Mouse (Mus musculus) lung, embryonic 14.5 days (tissue): ENCODE measurements around the gene Vps37b. TPM values are rescaled to one million over a fixed set of nuclear protein-coding genes. Genes with fewer than 3 reads are reported as not detected.
A peak's percentile ranks its signal among the peaks of the same experiment; 100 is the strongest.

Experiments
- ATAC-seq: fragments of 200-750 bp; cut with Nextera tagmentation; 2 replicates; pipeline ENCODE4 v1.8.0; 2017; ENCODE audit warnings: mild to moderate bottlenecking, moderate TSS enrichment, moderate library complexity; ENCODE audit not compliant: insufficient read depth
- DNase-seq: peaks from one replicate; pipeline ENCODE4 v3.0.0-alpha.2; 2015
- H3K27ac ChIP-seq: fragments of 300-500 bp; sonication (generic); 2 replicates; pipeline ENCODE4 v1.5.1; 2014; ENCODE audit warnings: low read depth, mild to moderate bottlenecking, moderate library complexity
- H3K27me3 ChIP-seq: fragments of 300-500 bp; sonication (generic); 2 replicates; pipeline ENCODE4 v1.6.1; 2014; ENCODE audit warnings: low read length, control low read depth; ENCODE audit not compliant: insufficient read depth
- H3K36me3 ChIP-seq: fragments of 300-500 bp; sonication (generic); 2 replicates; pipeline ENCODE4 v1.6.1; 2014; ENCODE audit warnings: control low read depth; ENCODE audit not compliant: insufficient read depth
- H3K4me1 ChIP-seq: fragments of 300-500 bp; sonication (generic); 2 replicates; pipeline ENCODE4 v1.6.1; 2014; ENCODE audit warnings: antibody characterized with exemption, control low read depth; ENCODE audit not compliant: insufficient read depth
- H3K4me2 ChIP-seq: fragments of 300-500 bp; sonication (generic); 2 replicates; pipeline ENCODE4 v1.6.1; 2014; ENCODE audit warnings: mild to moderate bottlenecking
- H3K4me3 ChIP-seq: fragments of 300-500 bp; sonication (generic); 2 replicates; pipeline ENCODE4 v1.5.1; 2014; ENCODE audit warnings: low read depth, low read length
- H3K9ac ChIP-seq: fragments of 300-500 bp; sonication (generic); 2 replicates; pipeline ENCODE4 v1.6.1; 2014
- H3K9me3 ChIP-seq: fragments of 300-500 bp; sonication (generic); 2 replicates; pipeline ENCODE4 v1.6.1; 2016; ENCODE audit warnings: low read depth, low read length, control low read depth
- CTCF ChIP-seq: IDR thresholded peaks from 2 replicates; pipeline ENCODE4 v1.5.1; 2016; ENCODE audit warnings: antibody characterized with exemption, low read depth
- WGBS: fragments of 180-500 bp; shearing (Covaris S2); extraction: QIAGEN DNeasy Blood & Tissue Kit; methylation state at CpG from one replicate; pipeline ENCODE4 v1.1.7; 2014; 5-methylcytosine and 5-hydroxymethylcytosine counted together
- polyA plus RNA-seq: library from polyadenylated mRNA; unstranded; fragments of >200 nt; fragmentation: Nextera tagmentation; extraction: Ambion mirVana; gene quantifications from 2 replicates; pipeline ENCODE4 v1.2.1, GENCODE M21; 2014

The Vps37b gene
- polyA plus RNA-seq, 1 experiment from 2014 or later = 39.3 TPM

DNA sequence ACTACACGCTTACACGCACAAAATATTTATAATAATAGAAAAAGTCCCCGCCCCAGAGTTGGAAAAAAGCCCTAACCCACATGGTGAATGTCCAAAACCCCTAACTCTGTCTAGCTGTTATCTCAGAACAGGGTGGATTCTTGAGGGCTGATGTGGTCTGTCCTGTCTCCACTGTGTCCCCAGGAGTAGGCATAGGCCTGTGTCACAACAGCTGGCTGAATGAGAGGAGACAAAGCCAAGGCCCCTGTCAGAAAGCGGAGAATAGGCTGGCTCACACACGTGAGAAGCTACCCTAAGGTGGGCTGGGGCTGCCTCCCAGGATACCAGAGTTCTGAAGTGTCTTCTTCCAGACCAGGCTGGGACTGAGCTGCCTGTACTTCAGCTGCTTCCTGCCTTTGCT, 53.9 kb downstream of the Vps37b start:
- H3K4me2 ChIP-seq = no peak overlapping the region
- no peak overlapping the region for H3K4me3 ChIP-seq
- TF ChIP-seq CTCF = no peak
- no peaks in the 10 kb centered on the region for H3K9me3 ChIP-seq
- no peak overlapping the region for H3K27ac ChIP-seq
- no peaks in the 10 kb centered on the region; the same call in 1 of the 2 replicates for H3K4me1 ChIP-seq
- H3K27me3 ChIP-seq = peaks cover 15% of the 10 kb centered on the region
- no peaks in the 10 kb centered on the region for H3K36me3 ChIP-seq
- DNase-seq (no peak), ATAC-seq (no peak)
- 81% methylated on average over 5 of the region's 5 CpGs for WGBS
- no peak overlapping the region for H3K9ac ChIP-seq

DNA sequence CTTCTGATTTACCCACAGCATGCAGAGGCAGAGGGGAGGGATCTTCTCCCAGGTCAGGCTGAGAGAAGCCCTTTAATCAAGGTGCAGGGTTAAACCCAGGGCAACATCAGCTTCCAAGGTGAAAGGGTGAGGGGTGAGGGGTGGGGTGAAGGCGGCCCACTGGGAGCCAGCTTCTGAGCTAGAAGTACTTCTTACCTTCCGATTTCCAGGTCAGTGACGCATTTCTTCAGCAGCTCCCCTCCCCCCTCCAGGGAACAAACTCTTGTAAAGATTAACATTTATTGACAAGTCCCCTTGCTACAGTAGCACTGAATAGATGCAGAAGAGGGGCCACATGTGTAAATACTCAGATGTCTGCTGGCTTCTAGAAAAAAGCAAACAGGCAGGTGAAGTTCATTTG, 54.8 kb downstream of the Vps37b start:
- H3K4me2 ChIP-seq = no peak overlapping the region
- no peak for TF ChIP-seq CTCF
- H3K27me3 ChIP-seq = peaks cover 18% of the 10 kb centered on the region
- H3K9me3 ChIP-seq = no peaks in the 10 kb centered on the region
- DNase-seq = no peak
- ATAC-seq = no peak
- no peak overlapping the region for H3K4me3 ChIP-seq
- 31% methylated on average over 3 of the region's 3 CpGs for WGBS
- no peaks in the 10 kb centered on the region for H3K36me3 ChIP-seq
- no peak overlapping the region for H3K9ac ChIP-seq
- no peak overlapping the region for H3K27ac ChIP-seq
- H3K4me1 ChIP-seq = no peaks in the 10 kb centered on the region; the same call in 1 of the 2 replicates

DNA sequence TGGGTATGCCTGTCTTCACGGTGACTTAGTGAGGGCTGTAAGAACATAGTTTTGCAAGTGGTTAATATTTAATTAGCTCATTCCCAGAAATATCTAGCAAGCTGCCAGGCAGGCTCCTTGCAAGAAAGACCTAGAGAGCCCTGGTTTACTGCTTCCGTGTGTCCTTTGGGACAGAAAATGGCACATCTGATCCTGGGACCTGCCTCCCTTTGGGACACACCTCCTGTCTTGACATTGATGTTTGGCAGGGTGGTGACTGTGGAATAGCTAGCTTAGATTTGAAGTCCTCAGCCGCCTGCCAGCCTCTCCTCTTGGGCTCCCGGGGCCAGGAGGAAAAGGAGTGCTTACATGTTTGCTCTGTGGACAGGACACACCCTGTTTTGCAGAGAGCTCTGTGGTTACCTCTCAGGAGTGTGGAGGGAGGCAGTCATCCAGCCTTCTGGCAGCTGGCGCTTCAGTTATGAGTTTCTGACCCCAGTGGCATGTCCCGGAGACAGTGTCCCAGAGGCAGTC, 56.3 kb downstream of the Vps37b start:
- no peak for ATAC-seq

DNA sequence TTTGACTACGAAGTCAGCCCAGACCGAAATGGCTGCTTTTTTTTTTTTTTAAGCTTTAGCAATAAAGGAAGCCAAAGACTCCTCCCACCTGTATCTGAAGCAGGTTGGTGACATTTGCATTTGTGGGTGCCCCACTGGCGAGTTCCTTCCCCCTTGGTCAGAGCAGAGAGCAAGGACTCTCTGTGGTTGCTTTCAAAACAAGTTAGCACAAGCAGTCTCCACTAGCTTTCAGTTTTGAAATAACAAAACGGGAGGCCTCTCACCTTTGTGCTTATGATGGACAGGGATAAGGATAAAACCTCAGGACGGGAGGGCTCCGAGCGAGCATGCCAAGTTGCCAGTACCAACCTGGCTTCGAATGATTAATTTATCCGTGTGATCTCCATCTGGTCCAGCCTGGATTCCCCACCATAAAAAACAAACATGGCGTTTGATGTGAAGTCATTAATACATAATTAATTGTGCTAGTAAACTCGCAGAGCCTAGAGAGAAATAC, 57.4 kb downstream of the Vps37b start:
- peaks cover 23% of the 10 kb centered on the region for H3K27me3 ChIP-seq
- H3K9me3 ChIP-seq = no peaks in the 10 kb centered on the region
- H3K4me2 ChIP-seq = peak overlapping the region; percentile 94
- ATAC-seq (no peak), DNase-seq (no peak)
- H3K27ac ChIP-seq = no peak overlapping the region
- peak overlapping the region; percentile 71 for H3K4me3 ChIP-seq
- no peak for TF ChIP-seq CTCF
- H3K4me1 ChIP-seq = no peaks in the 10 kb centered on the region; the same call in 1 of the 2 replicates
- 22% methylated on average over 11 of the region's 11 CpGs for WGBS
- H3K9ac ChIP-seq = no peak overlapping the region
- no peaks in the 10 kb centered on the region for H3K36me3 ChIP-seq

More for the DNA sequence above, 56.3 kb downstream of the Vps37b start:
- Histone ChIP-seq H3K9ac (no peak overlapping the region), H3K4me2 (peak overlapping the region; percentile 94), H3K27me3 (peaks cover 23% of the 10 kb centered on the region), H3K4me1 (no peaks in the 10 kb centered on the region; the same call in 1 of the 2 replicates), H3K27ac (peak overlapping the region; percentile 28; the same call in 1 of the 2 replicates), H3K36me3 (no peaks in the 10 kb centered on the region), H3K9me3 (no peaks in the 10 kb centered on the region), H3K4me3 (no peak overlapping the region)
- DNase-seq = no peak
- TF ChIP-seq CTCF = no peak
- 41% methylated on average over 6 of the region's 6 CpGs for WGBS

DNA sequence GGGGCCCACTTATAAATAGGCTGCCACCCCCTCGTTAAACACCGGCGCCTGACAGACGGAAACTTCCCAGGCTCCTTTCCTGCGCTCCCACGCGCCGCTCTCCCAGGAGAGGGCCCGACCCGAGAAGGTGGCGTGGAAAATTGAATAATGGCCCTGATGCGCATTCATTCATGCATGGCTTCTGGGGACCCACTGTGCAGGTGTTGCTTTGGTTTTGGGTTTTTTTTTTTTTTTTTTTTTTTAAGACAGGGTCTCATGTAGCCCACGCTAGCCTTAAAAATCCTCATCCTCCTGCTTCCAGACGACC, 57.9 kb downstream of the Vps37b start:
- TF ChIP-seq CTCF = no peak
- H3K4me1 ChIP-seq = no peaks in the 10 kb centered on the region; the same call in 1 of the 2 replicates
- H3K9ac ChIP-seq = peak overlapping the region; percentile 67
- H3K27ac ChIP-seq = no peak overlapping the region
- H3K27me3 ChIP-seq = peaks cover 23% of the 10 kb centered on the region
- DNase-seq (no peak), ATAC-seq (no peak; the same call in 1 of the 2 replicates)
- H3K36me3 ChIP-seq = no peaks in the 10 kb centered on the region
- no peaks in the 10 kb centered on the region for H3K9me3 ChIP-seq
- H3K4me3 ChIP-seq = peak overlapping the region; percentile 71
- WGBS = under 1% methylated on average over 14 of the region's 14 CpGs
- H3K4me2 ChIP-seq = peak overlapping the region; percentile 94

DNA sequence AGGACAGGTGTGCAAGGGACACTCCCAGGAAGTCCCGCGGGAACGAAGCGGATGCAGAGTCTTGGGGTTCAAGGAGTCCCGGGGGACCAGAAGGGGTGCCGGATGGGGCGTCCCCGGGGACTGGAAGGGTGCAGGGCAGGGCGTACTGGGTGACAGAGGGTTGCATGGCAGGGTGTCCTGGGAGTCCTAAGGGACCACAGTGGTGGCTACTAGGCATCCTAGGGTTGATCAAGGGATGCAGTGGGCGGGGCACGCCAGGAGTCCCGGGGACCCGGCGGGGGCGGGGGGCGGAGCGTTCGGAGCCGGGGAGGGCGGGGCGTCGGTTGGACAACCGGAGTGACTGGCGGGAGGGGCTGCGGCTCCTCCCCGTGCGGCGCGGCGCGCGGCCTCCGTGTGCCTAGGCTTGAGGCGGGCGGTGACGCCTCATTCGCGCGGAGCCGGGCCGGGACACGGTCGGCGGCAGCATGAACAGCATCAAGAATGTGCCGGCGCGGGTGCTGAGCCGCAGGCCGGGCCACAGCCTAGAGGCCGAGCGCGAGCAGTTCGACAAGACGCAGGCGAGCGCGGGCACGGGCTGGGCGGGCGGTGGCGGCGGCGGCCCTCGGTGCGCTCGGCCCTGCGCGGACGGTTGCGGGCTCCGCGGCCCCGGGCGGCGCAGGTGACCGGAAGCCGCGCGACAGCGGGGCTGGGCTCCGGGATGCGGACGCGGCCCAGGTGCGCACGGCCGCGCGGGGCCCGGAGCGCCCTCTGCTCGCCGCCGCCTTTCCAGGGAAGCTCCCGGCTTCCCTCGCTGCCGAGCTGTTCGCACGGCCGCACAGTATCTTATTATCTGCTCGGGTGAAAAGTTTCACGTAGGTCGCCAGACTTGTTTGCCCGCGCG, 58.5 kb downstream of the Vps37b start, which contains the start of gene Hip1r:
Hip1r (plus strand) TSS at position 330 of the 880 bp plus-strand sequence.
- Histone ChIP-seq H3K27me3 (peaks cover 23% of the 10 kb centered on the region), H3K4me2 (peak within 1 kb of the TSS; percentile 94), H3K27ac (no peak within 1 kb of the TSS), H3K4me1 (no peaks in the 10 kb centered on the region; the same call in 1 of the 2 replicates), H3K36me3 (no peaks in the 10 kb centered on the region), H3K4me3 (peak within 1 kb of the TSS; percentile 71), H3K9me3 (no peaks in the 10 kb centered on the region), H3K9ac (peak within 1 kb of the TSS; percentile 67)
- peak; percentile 67 for DNase-seq
- TF ChIP-seq CTCF = no peak
- under 1% methylated on average over 88 of the region's 106 CpGs for WGBS
- peak; percentile 77 for ATAC-seq

DNA sequence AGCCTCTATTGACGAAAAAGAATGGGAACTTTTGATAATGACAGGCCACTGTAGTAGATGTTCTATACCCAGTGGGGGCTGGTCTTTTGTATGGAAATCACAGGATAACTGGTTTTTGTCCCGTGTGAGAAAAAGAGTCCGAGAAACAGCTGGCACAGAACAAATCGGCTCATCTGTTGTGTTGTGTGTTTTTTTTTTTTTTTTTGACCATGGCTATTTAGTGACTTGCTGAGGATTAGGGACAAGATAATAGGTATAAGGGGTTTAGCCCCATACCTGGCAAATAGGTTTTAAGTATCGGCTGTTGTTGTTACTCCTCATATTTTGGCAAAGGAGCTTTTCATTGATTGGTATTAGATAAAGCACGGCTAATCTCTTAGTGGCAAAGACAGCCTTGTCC, 59.6 kb downstream of the Vps37b start:
- no peak for TF ChIP-seq CTCF
- no peak overlapping the region for H3K4me2 ChIP-seq
- WGBS = 72% methylated on average over 6 of the region's 6 CpGs
- no peak overlapping the region for H3K4me3 ChIP-seq
- H3K36me3 ChIP-seq = no peaks in the 10 kb centered on the region
- no peaks in the 10 kb centered on the region; the same call in 1 of the 2 replicates for H3K4me1 ChIP-seq
- no peaks in the 10 kb centered on the region for H3K9me3 ChIP-seq
- H3K27ac ChIP-seq = no peak overlapping the region
- DNase-seq (no peak), ATAC-seq (no peak)
- peaks cover 23% of the 10 kb centered on the region for H3K27me3 ChIP-seq
- no peak overlapping the region for H3K9ac ChIP-seq
